Mouse (Mus musculus): Measurements from ENCODE around the gene Gm15517.
"Not testable (repeated sequence)": the region's sequence is repeated elsewhere in the genome, so short reads cannot be mapped to it uniquely, and the experiment has no call there.

Gene Gm15517

GRCm38 (mm10) chr7:44269397-44269796, 8.2 kb downstream of the Gm15517 start:
- DNase-seq (ENCODE audit: low spot score in 2 of 2): no peak

GRCm38 (mm10) chr7:44271309-44271708, 10.1 kb downstream of the Gm15517 start:
- DNase-seq (ENCODE audit: low spot score in 2 of 2): no peak

GRCm38 (mm10) chr7:44272546-44272945, 11.3 kb downstream of the Gm15517 start:
- DNase-seq (ENCODE audit: low spot score in 2 of 2): no peak

- DNase-seq (ENCODE audit: low spot score in 2 of 2): no peak
These were observed 12.2 kb downstream of the Gm15517 start for GRCm38 (mm10) chr7:44273446-44273845.

GRCm38 (mm10) chr7:44274096-44274495, 12.8 kb downstream of the Gm15517 start:
- no peak for DNase-seq (ENCODE audit: low spot score in 2 of 2)

GRCm38 (mm10) chr7:44275546-44275945, 14.3 kb downstream of the Gm15517 start:
- no peak for DNase-seq (ENCODE audit: low spot score in 2 of 2)

GRCm38 (mm10) chr7:44276461-44277249, 15.4 kb downstream of the Gm15517 start:
- no peak for DNase-seq (ENCODE audit: low spot score in 2 of 2)

- DNase-seq (ENCODE audit: low spot score in 2 of 2): peak in 1 of 2 experiments; percentile 43
These were observed 16.0 kb downstream of the Gm15517 start for GRCm38 (mm10) chr7:44277250-44277622.

- DNase-seq (ENCODE audit: low spot score in 2 of 2): no peak
These were observed 19.7 kb downstream of the Gm15517 start for GRCm38 (mm10) chr7:44280959-44281358.

- no peak for DNase-seq (ENCODE audit: low spot score in 2 of 2)
These were observed 20.3 kb downstream of the Gm15517 start for GRCm38 (mm10) chr7:44281586-44281985.

GRCm38 (mm10) chr7:44287760-44288159, 26.5 kb downstream of the Gm15517 start:
- DNase-seq (ENCODE audit: low spot score in 2 of 2): no peak

- DNase-seq (ENCODE audit: low spot score in 2 of 2): no peak
These were observed 29.7 kb downstream of the Gm15517 start for GRCm38 (mm10) chr7:44290986-44291385.

- DNase-seq (ENCODE audit: low spot score in 2 of 2): no peak
These were observed 30.2 kb downstream of the Gm15517 start for GRCm38 (mm10) chr7:44291418-44291817.

- DNase-seq (ENCODE audit: low spot score in 2 of 2): not testable (repeated sequence)
These were observed 36.3 kb downstream of the Gm15517 start for GRCm38 (mm10) chr7:44297501-44297900.

GRCm38 (mm10) chr7:44303346-44304340, 42.4 kb downstream of the Gm15517 start:
- DNase-seq (ENCODE audit: low spot score in 2 of 2): no peak

GRCm38 (mm10) chr7:44304463-44304774, 43.2 kb downstream of the Gm15517 start:
- no peak for DNase-seq (ENCODE audit: low spot score in 2 of 2)

GRCm38 (mm10) chr7:44304775-44305641, 43.8 kb downstream of the Gm15517 start:
- peak; percentile 96 to 97 for DNase-seq (ENCODE audit: low spot score in 2 of 2)

- no peak for DNase-seq (ENCODE audit: low spot score in 2 of 2)
These were observed 44.4 kb downstream of the Gm15517 start for GRCm38 (mm10) chr7:44305686-44306085.

- DNase-seq (ENCODE audit: low spot score in 2 of 2): no peak
These were observed 45.4 kb downstream of the Gm15517 start, which contains the start of gene Clec11a for GRCm38 (mm10) chr7:44306516-44307240. TSS of gene Clec11a (minus strand) at chr7:44306902.

GRCm38 (mm10) chr7:44307261-44308020, 46.2 kb downstream of the Gm15517 start:
- DNase-seq (ENCODE audit: low spot score in 2 of 2): no peak

Measured in frontal cortex, postnatal 14 days (tissue).